Mouse (Mus musculus) liver, postnatal 0 days (tissue): ENCODE measurements at regions not wholly inside any gene's neighbourhood (a gene's known extent, or its start where the extent isn't known, plus 50 kb on each side); places are given as distances from the start of the nearest gene placed in this dataset.

Experiments
- ATAC-seq: fragments of 200-750 bp; cut with Nextera tagmentation; 2 replicates; pipeline ENCODE4 v1.8.0; 2017; ENCODE audit warnings: mild to moderate bottlenecking, moderate library complexity
- DNase-seq: peaks from one replicate; pipeline ENCODE4 v3.0.0-alpha.2; 2016
- H3K27ac ChIP-seq: fragments of 300-500 bp; sonication (generic); 2 replicates; pipeline ENCODE4 v1.5.1; 2014; ENCODE audit warnings: antibody characterized with exemption, moderate library complexity, mild to moderate bottlenecking, low read depth
- H3K27me3 ChIP-seq: fragments of 300-500 bp; sonication (generic); 2 replicates; pipeline ENCODE4 v1.6.1; 2014; ENCODE audit warnings: low read length, control low read depth, mixed read lengths; ENCODE audit not compliant: insufficient read depth
- H3K36me3 ChIP-seq: fragments of 300-500 bp; sonication (generic); replicated peaks from 2 replicates; pipeline ENCODE4 v1.6.1; 2014; ENCODE audit warnings: mild to moderate bottlenecking, control low read depth, low read length, moderate library complexity, mixed read lengths; ENCODE audit not compliant: insufficient read depth
- H3K4me1 ChIP-seq: fragments of 300-500 bp; sonication (generic); 2 replicates; pipeline ENCODE4 v1.6.1; 2014; ENCODE audit warnings: antibody characterized with exemption, mild to moderate bottlenecking, control low read depth; ENCODE audit not compliant: insufficient read depth
- H3K4me2 ChIP-seq: fragments of 300-500 bp; sonication (generic); 2 replicates; pipeline ENCODE4 v1.6.1; 2014; ENCODE audit warnings: low read depth, mild to moderate bottlenecking, low read length, moderate library complexity, mixed read lengths
- H3K4me3 ChIP-seq: fragments of 300-500 bp; sonication (generic); 2 replicates; pipeline ENCODE4 v1.5.1; 2014; ENCODE audit warnings: low read depth, low read length
- H3K9ac ChIP-seq: fragments of 300-500 bp; sonication (generic); replicated peaks from 2 replicates; pipeline ENCODE4 v1.6.1; 2014; ENCODE audit warnings: mild to moderate bottlenecking, moderate library complexity
- H3K9me3 ChIP-seq: fragments of 300-500 bp; sonication (generic); 2 replicates; pipeline ENCODE4 v1.6.1; 2016; ENCODE audit warnings: mild to moderate bottlenecking, control low read depth, low read length, mixed read lengths
- CTCF ChIP-seq: sonication (generic); IDR thresholded peaks from 2 replicates; pipeline ENCODE4 v1.5.1; 2016; ENCODE audit warnings: antibody characterized with exemption, low read depth
- EP300 ChIP-seq: IDR thresholded peaks from 2 replicates; pipeline ENCODE4 v1.6.1; 2016; ENCODE audit warnings: antibody characterized with exemption, low read depth, mild to moderate bottlenecking
- WGBS: fragments of 180-500 bp; shearing (Covaris S2); extraction: QIAGEN DNeasy Blood & Tissue Kit; methylation state at CpG from one replicate; pipeline ENCODE4 v1.1.7; 2014; ENCODE audit not compliant: insufficient replicate concordance; 5-methylcytosine and 5-hydroxymethylcytosine counted together

DNA sequence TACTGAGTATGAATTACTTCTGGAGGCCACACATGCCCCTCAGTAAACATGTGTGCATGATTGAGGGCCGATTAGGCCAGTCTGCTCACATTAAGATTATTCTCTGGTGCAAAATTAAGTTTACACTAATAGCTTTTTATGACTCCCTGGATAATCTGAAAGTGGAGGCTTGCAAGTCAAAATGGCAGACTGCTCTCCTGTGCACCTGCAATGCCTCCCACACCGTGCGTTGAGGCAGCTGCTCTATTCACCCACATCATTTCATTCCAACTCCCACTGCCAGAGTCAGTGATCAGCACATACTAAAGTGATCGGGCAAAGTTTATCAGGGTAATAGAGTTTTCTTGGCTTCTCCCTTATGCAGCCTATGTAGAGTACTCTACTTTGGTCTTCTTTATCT, 61.0 kb upstream of the Nwd2 start:
- ATAC-seq (no peak), DNase-seq (no peak)
- Histone ChIP-seq H3K27me3 (no peaks in the 10 kb centered on the region), H3K27ac (no peak overlapping the region), H3K36me3 (no peaks in the 10 kb centered on the region), H3K4me1 (no peaks in the 10 kb centered on the region), H3K9me3 (no peaks in the 10 kb centered on the region), H3K9ac (no peak overlapping the region), H3K4me2 (no peak overlapping the region), H3K4me3 (no peak overlapping the region)
- no peak for TF ChIP-seq CTCF
- TF ChIP-seq EP300, result no peak
- WGBS, result 76% methylated on average over 4 of the region's 4 CpGs
